12 mouse cellular contexts compared by ENCODE assay signal in genomic region chr17:26994410-26994809, GRCm38 (mm10). TPM values are rescaled to one million over a fixed set of nuclear protein-coding genes. Genes with fewer than 3 reads are reported as not detected.
DNase-seq lines count a peak whose midpoint lies in the region; ATAC-seq lines count a peak whose summit lies in the region.
"Had no signal": no experiment of that assay in that cellular context is flagged by ENCODE, and none has a peak within 500 bp of the region (broad histone marks: within the 10 kb centered on the region; RNA-seq: fewer than 3 reads in every experiment).

No protein-coding gene starts in this region.

- DNase-seq in heart, adult 18-20 months: peak; percentile 77 to 86
- DNase-seq in heart, embryonic 10.5 days (ENCODE audit: low spot score): no peak
- peak; percentile 75 to 82 for DNase-seq in adrenal gland, postnatal 36 days
- peak; percentile 82 to 85 for DNase-seq in heart, postnatal 10 days
- no peak for DNase-seq in hindbrain, embryonic 14.5 days (ENCODE audit: low spot score)
- DNase-seq: cerebellum, adult 11-12 months had no signal

- no peak overlapping the region for H3K27ac ChIP-seq in heart, embryonic 10.5 days
- peak overlapping the region; percentile 36 for H3K27ac ChIP-seq in lung, embryonic 16.5 days (ENCODE audit: low read length)
- H3K27ac ChIP-seq in midbrain, embryonic 13.5 days: no peak overlapping the region
- no peak overlapping the region for H3K27ac ChIP-seq in forebrain, embryonic 12.5 days
- H3K27ac ChIP-seq in hindbrain, embryonic 14.5 days: no peak overlapping the region
- H3K27ac ChIP-seq: hindbrain, embryonic 15.5 days had no signal

- H3K4me2 ChIP-seq in lung, embryonic 16.5 days (ENCODE audit: low read depth, low read length): peak overlapping the region; percentile 31
- no peak overlapping the region for H3K4me2 ChIP-seq in midbrain, embryonic 13.5 days (replicated peaks)
- no peak overlapping the region for H3K4me2 ChIP-seq in forebrain, embryonic 12.5 days
- no peak overlapping the region for H3K4me2 ChIP-seq in hindbrain, embryonic 14.5 days (replicated peaks)
- H3K4me2 ChIP-seq: hindbrain, embryonic 15.5 days had no signal

- no peaks in the 10 kb centered on the region for H3K9me3 ChIP-seq in heart, embryonic 10.5 days
- no peaks in the 10 kb centered on the region for H3K9me3 ChIP-seq in lung, embryonic 16.5 days (ENCODE audit: control insufficient read depth, low read length)
- no peaks in the 10 kb centered on the region for H3K9me3 ChIP-seq in midbrain, embryonic 13.5 days
- H3K9me3 ChIP-seq in forebrain, embryonic 12.5 days: no peaks in the 10 kb centered on the region
- no peaks in the 10 kb centered on the region for H3K9me3 ChIP-seq in hindbrain, embryonic 14.5 days (ENCODE audit: control insufficient read depth, low read length)
- H3K9me3 ChIP-seq: hindbrain, embryonic 15.5 days; megakaryocyte, embryonic 14.5 days had no signal

- no peak overlapping the region for H3K4me3 ChIP-seq in heart, embryonic 10.5 days
- no peak overlapping the region for H3K4me3 ChIP-seq in lung, embryonic 16.5 days (ENCODE audit: low read length)
- H3K4me3 ChIP-seq in midbrain, embryonic 13.5 days (replicated peaks): no peak overlapping the region
- no peak overlapping the region for H3K4me3 ChIP-seq in forebrain, embryonic 12.5 days (replicated peaks)
- H3K4me3 ChIP-seq in hindbrain, embryonic 14.5 days (replicated peaks; ENCODE audit: low read length): no peak overlapping the region
- H3K4me3 ChIP-seq: hindbrain, embryonic 15.5 days; megakaryocyte, embryonic 14.5 days had no signal

- peak; percentile 87 for ATAC-seq in lung, embryonic 16.5 days (ENCODE audit: low read depth)
- ATAC-seq in midbrain, embryonic 13.5 days: no peak
- ATAC-seq in forebrain, embryonic 12.5 days (ENCODE audit: low FRiP score): no peak
- ATAC-seq in hindbrain, embryonic 14.5 days (ENCODE audit: low FRiP score): no peak

- H3K4me1 ChIP-seq in heart, embryonic 10.5 days: peaks cover 19% of the 10 kb centered on the region
- H3K4me1 ChIP-seq in lung, embryonic 16.5 days (replicated peaks; ENCODE audit: control insufficient read depth, insufficient read depth, low read length): peaks cover 15% of the 10 kb centered on the region
- no peaks in the 10 kb centered on the region for H3K4me1 ChIP-seq in midbrain, embryonic 13.5 days (replicated peaks)
- H3K4me1 ChIP-seq in forebrain, embryonic 12.5 days: no peaks in the 10 kb centered on the region
- no peaks in the 10 kb centered on the region for H3K4me1 ChIP-seq in hindbrain, embryonic 14.5 days (replicated peaks; ENCODE audit: control insufficient read depth, insufficient read depth, low read length)
- H3K4me1 ChIP-seq: hindbrain, embryonic 15.5 days had no signal

- no peak overlapping the region for H3K9ac ChIP-seq in lung, embryonic 16.5 days (ENCODE audit: low read length)
- no peak overlapping the region for H3K9ac ChIP-seq in midbrain, embryonic 13.5 days (replicated peaks)
- no peak overlapping the region for H3K9ac ChIP-seq in forebrain, embryonic 12.5 days
- H3K9ac ChIP-seq in hindbrain, embryonic 14.5 days: no peak overlapping the region
- H3K9ac ChIP-seq: hindbrain, embryonic 15.5 days had no signal

- 73% methylated on average over 14 of the region's 14 CpGs for WGBS in heart, embryonic 10.5 days
- 26% methylated on average over 14 of the region's 14 CpGs for WGBS in lung, embryonic 16.5 days
- WGBS in midbrain, embryonic 13.5 days: 86% methylated on average over 14 of the region's 14 CpGs
- 87% methylated on average over 14 of the region's 14 CpGs for WGBS in forebrain, embryonic 12.5 days
- WGBS in hindbrain, embryonic 14.5 days: 82% methylated on average over 14 of the region's 14 CpGs

- intact Hi-C loops in heart, postnatal 10 days (cut with DNase I): no loop called here

- H3K36me3 ChIP-seq in heart, embryonic 10.5 days: no peaks in the 10 kb centered on the region
- H3K36me3 ChIP-seq in lung, embryonic 16.5 days (ENCODE audit: control insufficient read depth, insufficient read depth, low read length): no peaks in the 10 kb centered on the region
- H3K36me3 ChIP-seq in midbrain, embryonic 13.5 days: no peaks in the 10 kb centered on the region
- no peaks in the 10 kb centered on the region for H3K36me3 ChIP-seq in forebrain, embryonic 12.5 days (replicated peaks)
- H3K36me3 ChIP-seq in hindbrain, embryonic 14.5 days (replicated peaks; ENCODE audit: control insufficient read depth, insufficient read depth): no peaks in the 10 kb centered on the region
- H3K36me3 ChIP-seq: hindbrain, embryonic 15.5 days had no signal

- H3K27me3 ChIP-seq in heart, embryonic 10.5 days (ENCODE audit: insufficient read depth, poor library complexity, severe bottlenecking): no peaks in the 10 kb centered on the region
- H3K27me3 ChIP-seq in lung, embryonic 16.5 days (ENCODE audit: control insufficient read depth, insufficient read depth, low read depth, low read length): no peaks in the 10 kb centered on the region
- no peaks in the 10 kb centered on the region for H3K27me3 ChIP-seq in midbrain, embryonic 13.5 days
- no peaks in the 10 kb centered on the region for H3K27me3 ChIP-seq in forebrain, embryonic 12.5 days
- H3K27me3 ChIP-seq in hindbrain, embryonic 14.5 days (ENCODE audit: control insufficient read depth, insufficient read depth, low read length): no peaks in the 10 kb centered on the region
- H3K27me3 ChIP-seq: CH12.LX; hindbrain, embryonic 15.5 days had no signal

RNA-seq across cellular contexts. Expression of gene Zbtb9, which starts 21.4 kb away (rescaled TPM):
- total RNA-seq in heart, adult 18-20 months (2021): 1 to 10 TPM; 2.6 to 3.7 TPM
- polyA plus RNA-seq in heart, embryonic 10.5 days (2016; fragmentation: Nextera tagmentation; extraction: Ambion mirVana): 12.5 and 14.6 TPM in 2 replicates
- 10 to 100 TPM in 1 of 2 experiments, 1 to 10 TPM in 1; 9.9 to 10.5 TPM for total RNA-seq in adrenal gland, postnatal 36 days (2021)
- total RNA-seq in heart, postnatal 10 days (2021): 1 to 10 TPM; 2.7 to 4.9 TPM
- polyA plus RNA-seq in lung, embryonic 16.5 days (2015; fragmentation: Nextera tagmentation; extraction: Ambion mirVana): 16.5 and 17.1 TPM in 2 replicates
- 18.9 and 20.8 TPM in 2 replicates for polyA plus RNA-seq in midbrain, embryonic 13.5 days (2015; fragmentation: Nextera tagmentation; extraction: Ambion mirVana)
- 18.9 and 20.0 TPM in 2 replicates for polyA plus RNA-seq in forebrain, embryonic 12.5 days (2016; fragmentation: Nextera tagmentation; extraction: Ambion mirVana)
- polyA plus RNA-seq in hindbrain, embryonic 14.5 days (2014; fragmentation: Nextera tagmentation; extraction: Ambion mirVana): 9.7 and 11.1 TPM in 2 replicates

RNA-seq across cellular contexts. Expression of gene Bak1, which starts 34.4 kb away (rescaled TPM):
- total RNA-seq in heart, adult 18-20 months (2021): 10 to 100 TPM; 14.9 to 16.4 TPM
- 4.0 and 6.8 TPM in 2 replicates for polyA plus RNA-seq in heart, embryonic 10.5 days (2016; fragmentation: Nextera tagmentation; extraction: Ambion mirVana)
- total RNA-seq in adrenal gland, postnatal 36 days (2021): 10 to 100 TPM; 29.3 to 42.4 TPM
- 10 to 100 TPM; 40.4 to 43.2 TPM for total RNA-seq in heart, postnatal 10 days (2021)
- 7.8 and 8.1 TPM in 2 replicates for polyA plus RNA-seq in lung, embryonic 16.5 days (2015; fragmentation: Nextera tagmentation; extraction: Ambion mirVana)
- 2.4 and 3.1 TPM in 2 replicates for polyA plus RNA-seq in midbrain, embryonic 13.5 days (2015; fragmentation: Nextera tagmentation; extraction: Ambion mirVana)
- 3.0 and 3.1 TPM in 2 replicates for polyA plus RNA-seq in forebrain, embryonic 12.5 days (2016; fragmentation: Nextera tagmentation; extraction: Ambion mirVana)
- polyA plus RNA-seq in hindbrain, embryonic 14.5 days (2014; fragmentation: Nextera tagmentation; extraction: Ambion mirVana): 5.9 and 6.9 TPM in 2 replicates

RNA-seq across cellular contexts. Expression of gene Syngap1, which starts 53.4 kb away (rescaled TPM):
- total RNA-seq in heart, adult 18-20 months (2021): 1 to 10 TPM; 3.6 to 5.5 TPM
- polyA plus RNA-seq in heart, embryonic 10.5 days (2016; fragmentation: Nextera tagmentation; extraction: Ambion mirVana): 0.86 and 1.6 TPM in 2 replicates
- total RNA-seq in adrenal gland, postnatal 36 days (2021): 10 to 100 TPM; 11.4 to 18.6 TPM
- 10 to 100 TPM in 1 of 2 experiments, 1 to 10 TPM in 1; 9.3 to 10.8 TPM for total RNA-seq in heart, postnatal 10 days (2021)
- polyA plus RNA-seq in lung, embryonic 16.5 days (2015; fragmentation: Nextera tagmentation; extraction: Ambion mirVana): 0.90 and 1.9 TPM in 2 replicates
- polyA plus RNA-seq in midbrain, embryonic 13.5 days (2015; fragmentation: Nextera tagmentation; extraction: Ambion mirVana): 5.0 and 6.2 TPM in 2 replicates
- 3.9 and 4.8 TPM in 2 replicates for polyA plus RNA-seq in forebrain, embryonic 12.5 days (2016; fragmentation: Nextera tagmentation; extraction: Ambion mirVana)
- 4.3 and 5.0 TPM in 2 replicates for polyA plus RNA-seq in hindbrain, embryonic 14.5 days (2014; fragmentation: Nextera tagmentation; extraction: Ambion mirVana)

RNA-seq across cellular contexts. Expression of gene Cuta, which starts 55.0 kb away (rescaled TPM):
- total RNA-seq in heart, adult 18-20 months (2021): 100 to 1,000 TPM in 1 of 2 experiments, 10 to 100 TPM in 1; 93.2 to 100 TPM
- polyA plus RNA-seq in heart, embryonic 10.5 days (2016; fragmentation: Nextera tagmentation; extraction: Ambion mirVana): 155 and 167 TPM in 2 replicates
- 100 to 1,000 TPM; 129 to 165 TPM for total RNA-seq in adrenal gland, postnatal 36 days (2021)
- total RNA-seq in heart, postnatal 10 days (2021): 100 to 1,000 TPM; 102 to 105 TPM
- 194 and 199 TPM in 2 replicates for polyA plus RNA-seq in lung, embryonic 16.5 days (2015; fragmentation: Nextera tagmentation; extraction: Ambion mirVana)
- polyA plus RNA-seq in midbrain, embryonic 13.5 days (2015; fragmentation: Nextera tagmentation; extraction: Ambion mirVana): 145 and 148 TPM in 2 replicates
- polyA plus RNA-seq in forebrain, embryonic 12.5 days (2016; fragmentation: Nextera tagmentation; extraction: Ambion mirVana): 155 and 161 TPM in 2 replicates
- polyA plus RNA-seq in hindbrain, embryonic 14.5 days (2014; fragmentation: Nextera tagmentation; extraction: Ambion mirVana): 112 and 113 TPM in 2 replicates

Comparison
In these comparisons a context has a peak if more than half of its experiments do, and no peak if none do; other contexts are left out.
1. DNase-seq: peak in heart, adult 18-20 months (2 of 2), adrenal gland, postnatal 36 days (2 of 2) and heart, postnatal 10 days (2 of 2); none in heart, embryonic 10.5 days (single experiment) and hindbrain, embryonic 14.5 days (single experiment).